Mouse (Mus musculus): Measurements from ENCODE around the gene Rsl1.
"Not testable (repeated sequence)": the region's sequence is repeated elsewhere in the genome, so short reads cannot be mapped to it uniquely, and the experiment has no call there.

Rsl1 gene

DNA sequence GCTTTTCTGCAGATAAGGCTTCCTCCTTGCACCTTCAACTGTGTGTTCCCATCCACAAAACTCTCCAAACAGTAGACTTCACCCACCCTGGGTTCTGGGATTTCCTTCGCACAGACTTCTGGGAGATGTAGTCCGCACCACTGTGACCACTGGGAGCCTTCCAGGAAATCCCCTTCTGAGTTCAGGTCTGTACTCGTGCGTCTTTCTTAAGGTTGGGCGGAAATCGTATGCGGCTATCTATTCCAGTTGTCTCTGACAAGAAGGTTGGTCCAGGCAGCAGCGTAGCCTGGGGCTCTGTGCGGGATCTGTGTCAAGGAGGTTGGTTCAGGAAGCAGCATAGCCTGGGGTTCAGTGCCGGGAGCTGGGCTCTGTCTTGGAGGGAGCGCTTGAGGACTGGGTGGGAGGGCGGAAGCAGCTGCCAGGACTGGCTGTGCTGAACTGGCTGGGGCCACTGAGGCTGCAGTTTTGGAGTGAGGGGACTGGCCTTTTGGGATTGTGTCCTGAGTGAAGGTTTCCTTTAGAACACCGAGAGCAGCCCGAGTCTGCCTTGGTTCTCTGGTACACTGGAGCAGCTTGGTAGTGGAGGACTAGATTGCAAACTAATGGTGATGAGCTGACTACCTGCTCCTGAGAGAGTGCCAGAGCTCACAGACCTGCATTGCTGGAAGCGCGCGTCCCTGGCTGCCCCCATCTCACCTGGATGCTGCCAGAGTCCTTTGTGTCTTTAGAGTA, at the start of gene Rsl1:
Rsl1 (plus strand) TSS at position 192 of the 732 bp plus-strand sequence.
- peak; percentile 86 for DNase-seq (ENCODE audit: low spot score)

DNA sequence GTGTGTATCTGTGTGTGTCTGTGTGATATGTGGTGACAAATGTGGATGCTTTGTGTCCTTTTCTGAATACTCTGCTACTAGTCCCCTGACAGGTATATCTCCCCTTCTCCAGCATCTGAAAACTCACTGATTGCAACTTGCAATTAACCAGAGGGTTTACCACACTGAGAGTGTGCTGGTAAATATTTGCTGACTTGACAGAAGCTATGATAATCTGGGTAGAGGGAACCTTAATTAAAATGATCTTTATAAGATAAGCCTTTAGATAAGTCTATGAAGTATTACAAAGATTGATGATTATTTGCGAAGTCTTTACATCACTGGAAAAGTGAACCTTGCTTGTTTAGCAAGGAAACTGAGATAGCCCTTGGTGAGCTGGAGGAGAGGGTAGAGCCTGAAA, 48.5 kb upstream of the Rsl1 start:
- no peak for DNase-seq (ENCODE audit: low spot score)

DNA sequence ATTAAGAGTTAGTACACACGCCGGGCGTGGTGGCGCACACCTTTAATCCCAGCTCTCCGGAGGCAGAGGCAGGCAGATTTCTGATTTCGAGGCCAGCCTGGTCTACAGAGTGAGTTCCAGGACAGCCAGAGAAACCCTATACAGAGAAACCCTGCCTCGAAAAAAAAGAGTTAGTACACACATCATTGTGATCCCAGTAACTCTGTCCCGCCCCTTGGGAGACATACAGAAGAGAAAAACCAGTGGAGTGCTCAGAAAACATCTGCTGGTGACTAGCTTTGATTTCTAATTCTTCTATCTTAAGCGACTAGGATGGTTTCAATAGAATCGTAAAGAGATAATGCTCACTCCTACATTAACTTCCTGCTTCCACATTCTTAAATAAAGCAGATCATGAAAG, 45.5 kb upstream of the Rsl1 start:
- DNase-seq (ENCODE audit: low spot score), result not testable (repeated sequence)

DNA sequence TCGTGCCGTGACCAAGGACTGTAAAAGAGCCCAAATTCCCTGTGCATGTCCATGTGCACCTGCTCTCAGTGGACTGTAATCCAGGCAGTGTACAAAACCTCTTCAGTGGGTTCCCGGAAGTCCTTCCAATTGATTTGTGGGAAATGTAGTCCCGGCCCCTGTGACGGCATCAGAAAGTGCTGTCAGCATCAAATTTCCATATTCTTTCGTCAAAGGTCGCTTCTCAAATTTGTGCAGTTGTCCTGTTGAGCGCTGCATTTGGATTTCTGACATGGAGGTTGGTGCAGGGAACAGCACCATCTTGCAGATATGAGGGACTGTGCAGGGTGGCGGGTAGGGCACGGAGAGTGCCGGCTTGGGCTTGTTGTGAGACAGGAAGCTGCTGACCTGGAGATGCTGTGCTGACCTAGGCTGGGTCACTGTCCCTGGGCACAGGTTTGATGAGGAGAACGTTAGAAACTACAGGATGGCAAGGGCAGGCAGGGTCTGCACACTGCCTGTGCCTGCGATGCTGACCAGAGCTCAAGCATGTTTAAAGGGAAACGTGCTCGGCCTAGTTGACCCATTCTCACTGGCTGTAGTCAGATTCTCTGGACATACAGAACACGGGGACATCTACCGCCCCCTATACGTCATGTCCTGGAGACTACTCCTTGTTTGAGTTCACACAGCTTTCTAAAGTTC, 44.8 kb upstream of the Rsl1 start:
- peak; percentile 82 for DNase-seq (ENCODE audit: low spot score)

DNA sequence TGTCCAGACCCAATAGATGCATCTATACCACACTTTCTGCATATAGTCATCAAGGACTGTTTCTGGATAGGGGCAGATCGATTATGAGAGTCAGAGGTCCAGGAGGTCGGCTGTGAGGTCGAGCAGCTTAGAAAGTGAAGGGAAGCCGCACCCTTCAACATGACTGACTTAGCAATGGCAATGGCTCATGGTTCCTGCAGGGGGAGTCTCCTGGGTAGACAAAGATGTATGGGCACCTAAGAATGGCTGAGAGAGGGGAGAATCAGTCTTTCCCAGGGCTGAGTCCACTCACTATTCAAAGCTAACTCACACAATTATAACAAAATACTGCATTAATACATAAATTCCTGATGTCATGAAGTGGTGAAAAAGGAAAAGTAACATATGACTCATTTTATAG, 6.9 kb upstream of the Rsl1 start:
- not testable (repeated sequence) for DNase-seq (ENCODE audit: low spot score)

DNA sequence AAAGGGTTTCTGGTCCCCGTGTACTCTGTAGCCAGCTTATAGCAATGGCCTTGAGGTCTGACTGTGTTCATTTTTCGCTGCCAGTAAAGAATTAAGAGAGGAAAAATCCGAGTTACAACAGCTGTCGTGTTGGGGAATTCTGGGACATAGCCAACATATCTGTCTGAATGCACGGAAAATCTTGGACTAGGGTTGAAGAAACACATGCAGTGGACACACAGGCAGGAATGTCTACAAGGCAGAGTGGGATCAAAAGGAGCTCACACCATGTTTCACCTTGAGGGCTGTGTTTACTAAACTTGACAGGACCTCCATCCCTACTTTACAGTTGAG, 707 bp downstream of the Rsl1 start:
- no peak for DNase-seq (ENCODE audit: low spot score)

DNA sequence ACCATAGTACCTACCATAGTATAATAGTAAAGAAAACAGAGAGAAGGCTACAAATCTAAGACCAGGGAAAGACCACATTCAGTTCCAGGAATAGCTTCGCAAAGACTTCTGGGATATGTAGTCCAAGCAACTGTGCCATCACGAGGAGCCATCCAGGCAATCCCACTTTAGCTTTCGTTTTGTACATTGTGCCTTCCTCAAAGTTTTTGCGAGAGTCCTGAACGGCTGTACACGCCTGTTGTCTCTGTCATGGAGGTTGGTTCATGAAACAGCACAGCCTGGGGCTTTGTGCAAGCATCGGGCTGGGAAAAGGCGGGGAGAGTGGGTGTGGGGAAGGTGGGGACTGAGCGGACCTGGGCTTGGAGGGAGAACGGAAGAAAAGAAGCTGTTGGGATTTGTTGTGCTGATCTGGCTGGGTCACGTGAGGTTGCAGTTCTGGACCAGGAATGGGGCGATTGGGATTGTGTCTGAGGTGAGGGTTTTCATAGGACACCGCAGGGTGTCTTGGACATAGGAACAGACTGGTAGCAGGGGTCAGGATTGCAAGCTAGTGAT, 21.4 kb downstream of the Rsl1 start, which contains the start of gene Zfp455:
Zfp455 (plus strand) TSS at position 167 of the 555 bp plus-strand sequence.
- peak; percentile 45 for DNase-seq (ENCODE audit: low spot score)

DNA sequence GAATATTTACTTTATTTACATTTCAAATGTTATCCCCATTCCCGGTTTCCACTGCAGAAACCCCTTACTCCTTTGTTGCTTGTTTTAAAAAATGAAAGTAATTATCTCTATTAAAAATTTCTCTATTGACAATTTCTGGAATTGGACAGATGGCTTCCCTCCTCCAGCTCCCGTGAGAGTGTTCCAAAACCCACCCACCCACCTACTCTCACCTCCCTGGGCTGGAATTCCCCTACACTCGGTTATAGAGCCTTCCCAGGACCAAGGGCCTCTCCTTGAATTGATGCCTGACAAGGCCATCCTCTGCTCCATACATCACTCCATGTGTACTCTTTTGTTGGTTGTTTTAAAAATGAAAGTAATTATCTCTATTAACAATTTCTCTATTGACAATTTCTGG, 28.7 kb downstream of the Rsl1 start:
- DNase-seq (ENCODE audit: low spot score), result no peak

DNA sequence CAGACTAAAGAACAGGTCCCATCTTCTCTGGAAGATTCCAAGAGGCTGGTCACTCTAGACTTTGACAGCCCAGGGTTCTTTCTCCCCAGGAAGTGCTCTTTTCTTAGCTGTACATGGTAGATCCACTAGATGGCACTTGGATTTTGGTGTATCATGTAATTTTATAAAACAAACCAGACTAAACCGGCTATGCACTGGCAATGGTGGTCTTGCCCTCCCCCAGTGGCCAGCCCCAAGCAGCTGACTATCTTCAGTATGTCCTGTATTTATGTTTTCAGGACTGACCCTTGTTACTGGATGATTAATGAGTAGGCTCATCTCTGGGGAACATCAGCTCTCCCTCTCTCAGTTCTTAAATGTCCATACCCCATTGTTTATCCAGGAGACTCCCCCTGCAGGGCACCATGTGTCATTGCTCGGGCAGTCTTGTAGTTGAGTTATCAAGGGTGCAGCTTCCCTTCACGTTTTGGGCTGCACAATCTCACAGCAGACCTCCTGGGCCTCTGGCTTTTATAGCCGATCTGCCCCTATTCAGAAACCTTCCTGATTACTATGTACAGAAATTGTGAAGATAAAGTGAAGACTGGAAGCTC, 41.1 kb downstream of the Rsl1 start:
- DNase-seq (ENCODE audit: low spot score), result peak; percentile 12
